Mouse (Mus musculus) C2C12 (cell line): ENCODE results near the gene Mcm8.

ENCODE experiments used
- CEBPB ChIP-seq: IDR thresholded peaks from one replicate; pipeline ENCODE4 v1.6.1; 2011; ENCODE audit warnings: low read depth, mild to moderate bottlenecking, control low read depth, moderate library complexity
- CTCF ChIP-seq: IDR thresholded peaks from one replicate; pipeline ENCODE4 v1.5.1; 2011; ENCODE audit not compliant: control insufficient read depth, insufficient read depth, insufficient read length
- FOSL1 ChIP-seq: IDR thresholded peaks from one replicate; pipeline ENCODE4 v1.8.0; 2011; ENCODE audit warnings: mild to moderate bottlenecking, low read length; ENCODE audit not compliant: poor library complexity, insufficient read depth, severe bottlenecking
- MAX ChIP-seq: IDR thresholded peaks from one replicate; pipeline ENCODE4 v1.6.1; 2011; ENCODE audit warnings: mild to moderate bottlenecking, control low read depth
- USF1 ChIP-seq: IDR thresholded peaks from one replicate; pipeline ENCODE4 v1.6.1; 2011; ENCODE audit warnings: low read depth, mild to moderate bottlenecking, control low read depth, moderate library complexity

DNA sequence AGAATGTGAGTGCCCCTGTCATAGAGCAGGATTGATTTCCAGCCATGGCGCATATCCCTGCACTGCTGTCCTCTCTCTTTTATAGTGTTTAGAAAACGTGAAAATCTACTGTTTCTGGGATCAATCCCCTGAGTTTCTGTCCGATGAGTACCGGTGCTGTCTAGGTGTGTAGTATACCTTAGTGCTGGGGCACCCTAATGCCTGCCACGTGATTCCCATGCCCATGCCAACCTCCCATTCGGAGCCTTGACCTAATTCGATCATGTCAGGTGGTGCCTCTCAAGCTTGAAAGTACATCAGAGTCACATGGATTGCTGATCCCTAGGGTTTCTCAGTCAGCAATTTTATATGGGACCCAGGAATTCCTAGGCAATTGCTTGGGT lies 21.7 kb upstream of the Mcm8 start:
- TF ChIP-seq FOSL1 (no peak), CTCF (no peak), USF1 (no peak), CEBPB (no peak), MAX (no peak)
